Mouse (Mus musculus): Measurements from ENCODE around the gene Nipsnap1. TPM values are rescaled to one million over a fixed set of nuclear protein-coding genes. Genes with fewer than 3 reads are reported as not detected.

Nipsnap1 gene
- polyA plus RNA-seq, 1 experiment from 2014 or later: 92.6 TPM

DNA sequence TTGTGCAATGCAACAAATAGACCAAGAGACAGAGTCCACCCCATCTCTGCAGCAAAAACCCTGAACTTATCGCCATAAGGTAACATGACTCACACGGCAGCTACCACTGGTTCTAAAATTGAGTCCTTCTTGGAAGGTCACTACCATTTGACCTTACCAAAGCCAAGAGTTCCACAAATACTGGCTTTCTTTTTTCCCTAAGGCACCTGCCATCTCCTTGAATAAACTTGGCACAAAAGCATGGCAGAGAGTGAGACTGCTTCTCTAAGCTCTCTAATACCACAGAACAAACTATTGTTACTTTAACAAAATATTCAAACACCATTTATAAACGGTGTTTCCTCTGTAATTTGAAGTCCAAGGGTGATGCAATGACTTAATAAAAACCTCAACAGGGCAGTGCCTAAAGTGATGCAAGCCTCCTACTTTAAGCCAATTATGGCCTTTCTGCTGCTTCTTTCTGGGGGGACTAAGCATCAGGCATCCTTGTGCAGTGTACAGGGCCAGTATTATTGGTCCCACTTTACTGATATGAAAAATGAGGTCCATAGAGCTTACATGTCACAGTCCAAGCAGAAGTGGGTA lies 32.7 kb upstream of the Nipsnap1 start:
- Histone ChIP-seq H3K4me2 (replicated peaks; ENCODE audit: low read depth, low read length) (no peak overlapping the region), H3K27ac (ENCODE audit: low read length) (no peak overlapping the region), H3K4me1 (ENCODE audit: insufficient read depth, low read length) (no peaks in the 10 kb centered on the region), H3K27me3 (ENCODE audit: insufficient read depth, low read length) (no peaks in the 10 kb centered on the region), H3K4me3 (ENCODE audit: low read length) (no peak overlapping the region), H3K9me3 (ENCODE audit: low read length) (no peaks in the 10 kb centered on the region), H3K9ac (replicated peaks; ENCODE audit: low read length) (no peak overlapping the region), H3K36me3 (ENCODE audit: insufficient read depth, low read length) (no peaks in the 10 kb centered on the region)
- 83% methylated on average over 3 of the region's 3 CpGs for WGBS
- ATAC-seq (ENCODE audit: low FRiP score, low TSS enrichment): no peak

DNA sequence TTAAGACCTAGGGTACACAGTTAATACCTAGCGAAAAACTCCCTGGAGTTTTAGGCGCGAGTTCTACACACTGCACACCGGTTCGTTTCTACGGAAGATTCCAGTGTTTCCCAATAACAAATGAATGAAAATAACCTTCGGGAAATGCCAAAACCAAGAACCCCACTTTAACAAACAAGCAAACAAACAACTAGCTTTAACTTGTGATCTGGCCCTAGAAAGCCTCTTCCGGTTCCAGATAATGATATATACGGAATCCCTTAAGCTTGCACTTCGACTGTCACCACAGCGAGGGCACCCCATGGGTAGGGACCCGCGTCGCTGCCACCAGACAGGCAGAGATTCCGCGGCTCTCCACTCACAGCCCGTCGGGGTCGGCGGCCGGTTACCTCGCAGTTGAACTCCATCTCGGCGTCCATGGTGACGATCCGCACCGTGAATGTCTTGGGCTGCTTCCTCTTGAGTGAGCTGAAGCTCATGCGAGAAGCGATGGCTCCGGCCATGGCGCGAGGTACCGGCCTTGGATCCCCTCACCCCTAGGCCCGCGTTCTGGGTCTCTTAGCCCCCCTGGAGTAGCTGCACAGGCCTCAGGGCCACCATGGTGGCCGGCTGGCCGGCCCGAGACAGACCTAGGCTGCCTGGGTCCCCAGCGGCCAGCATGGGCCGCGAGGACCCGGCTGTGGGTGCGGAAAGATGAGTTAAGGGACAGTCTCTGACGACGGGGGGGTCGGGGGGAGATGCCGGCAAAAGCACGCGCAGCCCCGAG lies 25.1 kb upstream of the Nipsnap1 start:
- peak overlapping the region; percentile 83 for H3K4me3 ChIP-seq (ENCODE audit: low read length)
- WGBS: under 1% methylated on average over 50 of the region's 50 CpGs
- no peaks in the 10 kb centered on the region for H3K27me3 ChIP-seq (ENCODE audit: insufficient read depth, low read length)
- ATAC-seq (ENCODE audit: low FRiP score, low TSS enrichment): peak; percentile 66
- H3K9ac ChIP-seq (replicated peaks; ENCODE audit: low read length): peak overlapping the region; percentile 94
- H3K9me3 ChIP-seq (ENCODE audit: low read length): no peaks in the 10 kb centered on the region
- no peaks in the 10 kb centered on the region for H3K36me3 ChIP-seq (ENCODE audit: insufficient read depth, low read length)
- peak overlapping the region; percentile 77 for H3K27ac ChIP-seq (ENCODE audit: low read length)
- H3K4me2 ChIP-seq (replicated peaks; ENCODE audit: low read depth, low read length): peak overlapping the region; percentile 68
- H3K4me1 ChIP-seq (ENCODE audit: insufficient read depth, low read length): peaks cover 15% of the 10 kb centered on the region; the same call in 1 of the 2 replicates

DNA sequence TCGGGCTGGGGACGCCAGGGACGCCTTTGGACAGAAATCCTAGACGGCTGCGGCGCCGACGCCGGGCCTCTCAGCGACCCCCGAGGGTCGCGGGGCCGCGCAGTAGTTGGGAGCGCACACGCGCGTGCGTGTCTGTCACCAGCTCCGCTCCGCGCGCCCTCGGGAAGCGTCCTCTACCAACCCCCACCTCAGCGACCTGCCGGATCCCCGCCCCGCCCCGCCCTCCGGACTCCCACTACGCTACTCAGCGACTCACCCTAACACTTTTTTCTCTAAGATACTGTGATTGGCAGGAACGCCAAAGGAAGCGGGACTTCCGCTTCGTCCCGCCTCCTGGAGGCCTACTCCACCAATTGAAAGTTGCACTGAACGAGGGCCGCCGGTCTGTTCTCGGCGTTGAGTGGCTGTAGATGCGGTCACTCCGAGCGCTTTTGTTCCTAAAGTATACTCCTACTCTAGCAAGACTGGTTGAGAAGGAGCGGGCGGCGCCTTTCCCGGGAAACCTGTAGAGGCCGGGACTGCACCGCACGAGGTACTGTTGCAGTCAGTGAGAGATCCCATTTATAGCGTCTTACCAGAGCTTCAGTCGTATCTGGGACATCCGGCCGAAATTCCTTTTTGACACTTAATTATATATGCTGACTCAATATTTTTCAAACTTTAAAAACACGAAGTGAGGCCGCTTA lies 24.4 kb upstream of the Nipsnap1 start, which contains the start of gene Nf2:
Gene Nf2 (minus strand): TSS at position 279 of the 686 bp plus-strand sequence.
- peak within 1 kb of the TSS; percentile 68 for H3K4me2 ChIP-seq (replicated peaks; ENCODE audit: low read depth, low read length)

DNA sequence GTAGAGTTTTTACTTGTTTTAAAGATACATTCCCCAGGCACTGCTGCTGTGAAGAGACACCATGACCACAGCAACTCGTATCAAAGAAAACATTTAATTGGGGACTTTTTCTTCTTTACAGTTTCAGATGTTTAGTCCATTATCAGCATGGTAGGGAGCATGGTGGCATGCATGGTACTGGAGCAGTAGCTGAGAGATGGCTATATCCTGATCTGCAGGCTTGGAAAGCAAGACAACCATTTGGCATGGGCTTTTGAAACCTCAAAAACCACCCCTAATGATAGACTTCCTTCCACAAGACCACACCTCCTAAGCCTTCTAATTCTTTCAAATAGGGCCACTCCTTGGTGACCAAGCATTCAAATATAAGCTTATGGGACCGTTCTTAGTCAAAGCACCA lies 23.3 kb upstream of the Nipsnap1 start:
- Histone ChIP-seq H3K36me3 (ENCODE audit: insufficient read depth, low read length) (no peaks in the 10 kb centered on the region), H3K27ac (ENCODE audit: low read length) (no peak overlapping the region), H3K4me2 (replicated peaks; ENCODE audit: low read depth, low read length) (no peak overlapping the region), H3K9me3 (ENCODE audit: low read length) (no peaks in the 10 kb centered on the region), H3K4me1 (ENCODE audit: insufficient read depth, low read length) (peaks cover 15% of the 10 kb centered on the region; the same call in 1 of the 2 replicates), H3K27me3 (ENCODE audit: insufficient read depth, low read length) (no peaks in the 10 kb centered on the region), H3K4me3 (ENCODE audit: low read length) (0 out of 2 replicates have a peak overlapping the region, but pooled peaks have one; percentile 83), H3K9ac (replicated peaks; ENCODE audit: low read length) (no peak overlapping the region)
- ATAC-seq (ENCODE audit: low FRiP score, low TSS enrichment): no peak
- WGBS: 90% methylated on average over 2 of the region's 2 CpGs

More for the DNA sequence above, 24.4 kb upstream of the Nipsnap1 start, which contains the start of gene Nf2:
- H3K27me3 ChIP-seq (ENCODE audit: insufficient read depth, low read length): no peaks in the 10 kb centered on the region
- under 1% methylated on average over 60 of the region's 60 CpGs for WGBS
- H3K9me3 ChIP-seq (ENCODE audit: low read length): no peaks in the 10 kb centered on the region
- H3K4me3 ChIP-seq (ENCODE audit: low read length): peak within 1 kb of the TSS; percentile 83
- no peaks in the 10 kb centered on the region for H3K36me3 ChIP-seq (ENCODE audit: insufficient read depth, low read length)
- peaks cover 15% of the 10 kb centered on the region; the same call in 1 of the 2 replicates for H3K4me1 ChIP-seq (ENCODE audit: insufficient read depth, low read length)
- peak; percentile 100 for ATAC-seq (ENCODE audit: low FRiP score, low TSS enrichment)
- peak within 1 kb of the TSS; percentile 77 for H3K27ac ChIP-seq (ENCODE audit: low read length)
- peak within 1 kb of the TSS; percentile 94 for H3K9ac ChIP-seq (replicated peaks; ENCODE audit: low read length)

DNA sequence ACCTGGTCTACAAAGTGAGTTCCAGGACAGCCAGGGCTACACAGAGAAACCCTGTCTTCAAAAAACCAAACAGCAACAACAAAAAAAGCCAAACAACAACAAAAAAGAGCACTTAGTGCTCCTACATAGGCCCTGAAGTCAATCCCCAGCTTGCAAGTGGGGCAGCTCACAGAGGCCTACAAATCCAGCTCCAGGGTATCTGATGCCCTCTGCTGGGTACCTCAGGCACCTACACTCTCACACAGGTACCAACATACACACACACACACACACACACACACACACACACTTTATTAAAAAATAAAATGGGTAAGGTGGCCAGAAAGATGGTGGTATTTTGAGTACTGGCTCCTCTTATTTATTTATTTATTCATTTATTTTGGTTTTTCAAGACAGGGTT lies 20.7 kb upstream of the Nipsnap1 start:
- no peak overlapping the region for H3K4me2 ChIP-seq (replicated peaks; ENCODE audit: low read depth, low read length)
- no peaks in the 10 kb centered on the region for H3K9me3 ChIP-seq (ENCODE audit: low read length)
- H3K27ac ChIP-seq (ENCODE audit: low read length): no peak overlapping the region
- H3K4me1 ChIP-seq (ENCODE audit: insufficient read depth, low read length): peaks cover 4% of the 10 kb centered on the region; the same call in 1 of the 2 replicates
- H3K27me3 ChIP-seq (ENCODE audit: insufficient read depth, low read length): no peaks in the 10 kb centered on the region
- no peaks in the 10 kb centered on the region for H3K36me3 ChIP-seq (ENCODE audit: insufficient read depth, low read length)
- H3K4me3 ChIP-seq (ENCODE audit: low read length): no peak overlapping the region
- no peak for ATAC-seq (ENCODE audit: low FRiP score, low TSS enrichment)
- H3K9ac ChIP-seq (replicated peaks; ENCODE audit: low read length): no peak overlapping the region

DNA sequence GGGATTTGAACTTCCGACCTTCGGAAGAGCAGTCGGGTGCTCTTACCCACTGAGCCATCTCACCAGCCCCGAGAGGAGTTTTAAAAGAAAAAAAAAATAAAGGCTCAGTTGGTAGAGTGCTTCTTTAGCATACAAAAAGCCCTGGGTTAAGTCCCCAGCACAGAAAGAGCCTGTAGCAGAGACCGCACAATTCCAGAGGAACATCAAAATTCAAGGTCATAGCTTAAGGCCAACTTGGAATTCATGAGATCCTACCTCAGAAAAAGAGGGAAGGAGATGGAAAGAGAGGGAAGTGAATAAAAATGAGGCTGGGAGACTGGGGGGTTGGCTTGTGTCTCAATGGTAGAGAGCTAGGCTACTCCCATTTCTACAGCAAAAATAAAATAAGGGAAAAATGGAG lies 19.6 kb upstream of the Nipsnap1 start:
- H3K4me1 ChIP-seq (ENCODE audit: insufficient read depth, low read length): no peaks in the 10 kb centered on the region; the same call in 1 of the 2 replicates
- H3K36me3 ChIP-seq (ENCODE audit: insufficient read depth, low read length): no peaks in the 10 kb centered on the region
- H3K4me3 ChIP-seq (ENCODE audit: low read length): no peak overlapping the region
- no peak for ATAC-seq (ENCODE audit: low FRiP score, low TSS enrichment)
- no peak overlapping the region for H3K4me2 ChIP-seq (replicated peaks; ENCODE audit: low read depth, low read length)
- no peaks in the 10 kb centered on the region for H3K9me3 ChIP-seq (ENCODE audit: low read length)
- no peak overlapping the region for H3K9ac ChIP-seq (replicated peaks; ENCODE audit: low read length)
- H3K27me3 ChIP-seq (ENCODE audit: insufficient read depth, low read length): no peaks in the 10 kb centered on the region
- 92% methylated on average over 5 of the region's 5 CpGs for WGBS
- H3K27ac ChIP-seq (ENCODE audit: low read length): no peak overlapping the region

DNA sequence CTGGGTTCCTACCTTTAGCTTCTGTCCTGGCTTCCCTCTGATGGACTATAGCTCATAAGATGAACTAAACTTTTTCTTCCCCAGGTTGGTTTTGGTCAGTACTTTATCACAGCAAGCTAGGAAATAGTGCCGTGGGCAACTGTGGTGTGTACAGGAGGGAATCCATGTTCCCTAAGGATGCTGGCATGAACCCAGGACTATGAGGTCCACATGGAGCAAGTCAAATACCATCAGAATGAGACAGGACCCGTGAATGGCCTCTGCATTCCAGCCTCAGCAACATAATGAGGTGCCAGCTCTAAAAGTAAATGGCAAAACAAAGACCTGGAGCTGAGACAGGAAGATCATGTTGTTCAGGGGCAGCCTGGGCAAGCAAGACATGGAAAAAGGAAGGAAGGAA lies 15.3 kb upstream of the Nipsnap1 start:
- no peak overlapping the region for H3K27ac ChIP-seq (ENCODE audit: low read length)
- H3K36me3 ChIP-seq (ENCODE audit: insufficient read depth, low read length): no peaks in the 10 kb centered on the region
- ATAC-seq (ENCODE audit: low FRiP score, low TSS enrichment): no peak
- no peaks in the 10 kb centered on the region for H3K9me3 ChIP-seq (ENCODE audit: low read length)
- no peak overlapping the region for H3K4me3 ChIP-seq (ENCODE audit: low read length)
- H3K9ac ChIP-seq (replicated peaks; ENCODE audit: low read length): no peak overlapping the region
- no peaks in the 10 kb centered on the region for H3K27me3 ChIP-seq (ENCODE audit: insufficient read depth, low read length)
- H3K4me1 ChIP-seq (ENCODE audit: insufficient read depth, low read length): peaks cover 10% of the 10 kb centered on the region
- H3K4me2 ChIP-seq (replicated peaks; ENCODE audit: low read depth, low read length): no peak overlapping the region
- WGBS: 64% methylated on average over 2 of the region's 2 CpGs

DNA sequence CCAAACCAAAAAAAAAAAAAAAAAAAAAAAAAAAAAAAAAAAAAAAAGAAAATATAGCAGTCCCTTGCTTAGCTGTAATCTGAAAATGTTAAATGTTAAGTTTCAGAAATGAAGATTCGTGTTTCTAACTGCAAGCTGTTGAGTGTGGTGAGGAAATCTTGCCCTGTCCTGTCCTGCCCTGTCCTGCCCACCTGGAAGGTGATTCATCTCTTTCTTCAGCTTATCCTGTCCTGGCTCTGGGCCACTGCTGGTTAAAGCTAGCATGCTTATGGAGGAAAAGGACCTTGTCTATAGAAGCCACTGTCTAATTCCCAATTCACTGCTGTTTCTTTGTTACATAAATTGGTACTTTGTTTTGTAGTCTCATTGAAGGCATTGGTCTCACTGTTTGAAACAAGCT lies 12.8 kb upstream of the Nipsnap1 start:
- Histone ChIP-seq H3K27me3 (ENCODE audit: insufficient read depth, low read length) (no peaks in the 10 kb centered on the region), H3K4me1 (ENCODE audit: insufficient read depth, low read length) (peaks cover 10% of the 10 kb centered on the region), H3K4me3 (ENCODE audit: low read length) (no peak overlapping the region), H3K4me2 (replicated peaks; ENCODE audit: low read depth, low read length) (no peak overlapping the region), H3K27ac (ENCODE audit: low read length) (no peak overlapping the region), H3K36me3 (ENCODE audit: insufficient read depth, low read length) (no peaks in the 10 kb centered on the region), H3K9ac (replicated peaks; ENCODE audit: low read length) (no peak overlapping the region), H3K9me3 (ENCODE audit: low read length) (no peaks in the 10 kb centered on the region)
- 48% methylated on average over 1 of the region's 1 CpGs for WGBS
- no peak for ATAC-seq (ENCODE audit: low FRiP score, low TSS enrichment)

DNA sequence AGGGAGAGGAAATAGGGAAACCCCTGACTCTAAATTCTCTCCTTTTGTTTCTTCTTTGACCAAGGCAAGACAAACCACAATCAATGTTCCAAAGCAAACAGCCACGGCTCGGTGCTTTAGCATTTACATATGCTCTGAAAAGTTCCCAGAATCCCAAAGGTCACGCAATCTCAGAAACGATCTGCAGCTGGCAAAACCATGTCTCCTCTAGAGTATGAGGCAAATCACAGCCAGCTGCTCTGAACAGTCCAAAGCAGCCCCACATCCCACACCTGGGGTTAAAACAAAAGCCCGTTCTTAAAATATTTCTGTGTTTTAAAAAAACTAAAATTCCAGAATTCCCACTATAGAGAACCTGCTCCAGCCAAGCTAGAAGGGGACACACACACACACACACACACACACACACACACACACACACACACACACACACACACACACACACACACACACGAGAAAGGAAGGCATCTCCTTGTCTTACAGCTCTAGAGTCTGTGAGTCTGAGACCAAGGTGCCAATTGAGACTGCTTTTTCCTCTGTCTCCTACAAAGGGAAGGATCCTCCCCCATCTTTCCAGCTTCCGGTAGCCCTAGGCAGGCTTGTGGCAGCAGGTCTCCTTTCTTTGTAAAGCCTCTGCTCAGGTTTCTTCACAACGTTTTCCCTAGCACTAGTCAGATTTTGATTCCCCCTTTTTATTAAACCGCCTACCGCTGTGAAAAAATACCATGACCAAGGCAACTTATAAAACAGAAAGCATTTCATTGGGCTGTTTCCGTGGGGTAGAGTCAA lies 11.7 kb upstream of the Nipsnap1 start:
- no peak overlapping the region for H3K4me3 ChIP-seq (ENCODE audit: low read length)
- H3K27me3 ChIP-seq (ENCODE audit: insufficient read depth, low read length): no peaks in the 10 kb centered on the region
- no peak overlapping the region; the same call in 1 of the 2 replicates for H3K9ac ChIP-seq (replicated peaks; ENCODE audit: low read length)
- no peak overlapping the region for H3K27ac ChIP-seq (ENCODE audit: low read length)
- peaks cover 10% of the 10 kb centered on the region for H3K4me1 ChIP-seq (ENCODE audit: insufficient read depth, low read length)
- 34% methylated on average over 11 of the region's 11 CpGs for WGBS
- H3K9me3 ChIP-seq (ENCODE audit: low read length): no peaks in the 10 kb centered on the region
- no peak overlapping the region for H3K4me2 ChIP-seq (replicated peaks; ENCODE audit: low read depth, low read length)
- H3K36me3 ChIP-seq (ENCODE audit: insufficient read depth, low read length): no peaks in the 10 kb centered on the region
- ATAC-seq (ENCODE audit: low FRiP score, low TSS enrichment): no peak

Measured in kidney, embryonic 16.5 days (tissue).